Mouse (Mus musculus): Measurements from ENCODE around the gene Dmd. TPM values are rescaled to one million over a fixed set of nuclear protein-coding genes. Genes with fewer than 3 reads are reported as not detected.

The Dmd gene
- polyA plus RNA-seq, 1 experiment from 2014 or later, result 27.7 TPM

DNA sequence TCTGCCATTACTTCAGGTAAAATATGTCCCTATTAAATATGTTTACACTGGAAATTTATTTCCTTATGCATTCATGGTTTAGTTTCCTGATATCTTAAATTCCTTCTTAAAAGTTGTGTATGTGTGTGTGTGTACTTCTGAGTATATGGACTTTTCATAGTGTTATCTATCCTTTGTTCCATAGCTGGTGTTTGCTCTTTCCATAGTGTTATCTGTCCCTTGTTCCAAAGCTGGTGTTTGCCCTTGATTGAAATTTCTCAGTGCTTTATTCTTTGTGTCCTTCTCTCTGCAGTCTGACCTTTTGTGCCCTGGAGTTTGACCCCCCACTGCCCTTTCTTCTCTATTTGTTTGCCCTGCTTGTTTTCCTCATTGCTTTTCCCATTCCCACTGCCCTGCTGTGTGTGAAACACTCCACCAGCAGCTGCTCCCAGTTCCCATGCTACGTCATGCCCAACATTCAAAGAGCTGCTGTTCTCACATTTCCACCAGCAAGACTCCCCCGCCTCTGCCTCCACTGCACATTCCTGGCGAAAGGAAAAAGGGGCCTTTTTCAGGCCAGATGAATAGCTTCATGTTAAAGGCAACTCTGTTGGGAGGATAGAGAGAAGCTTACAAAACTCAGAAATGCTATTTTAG lies 1911.5 kb downstream of the Dmd start:
- Histone ChIP-seq H3K27me3 (replicated peaks) (no peaks in the 10 kb centered on the region), H3K4me2 (no peak overlapping the region), H3K9me3 (no peaks in the 10 kb centered on the region), H3K27ac (replicated peaks) (no peak overlapping the region), H3K9ac (no peak overlapping the region), H3K4me1 (no peaks in the 10 kb centered on the region), H3K4me3 (no peak overlapping the region), H3K36me3 (no peaks in the 10 kb centered on the region)
- no peak for ATAC-seq (ENCODE audit: extremely low read depth, insufficient number of reproducible peaks, low FRiP score, low TSS enrichment)
- WGBS, result 18% methylated on average over 3 of the region's 3 CpGs

DNA sequence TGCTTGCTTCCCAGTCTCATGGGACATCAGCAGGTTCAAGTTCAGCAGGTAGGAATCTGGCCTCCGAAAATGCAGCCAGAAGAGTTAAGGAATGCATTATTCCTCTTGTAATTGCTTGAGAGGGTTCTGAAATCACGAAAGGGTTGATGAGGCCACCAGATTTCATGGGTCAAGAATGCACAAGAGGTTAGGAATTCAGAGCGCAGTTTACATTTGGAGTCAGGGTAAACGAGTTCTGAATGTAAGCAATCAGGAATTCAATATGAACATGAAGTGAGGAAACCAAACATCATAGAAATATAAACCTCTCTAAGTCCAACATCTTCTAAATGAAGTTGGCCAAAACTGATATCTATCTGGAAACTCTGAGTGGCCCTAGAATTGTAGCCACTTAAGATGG lies 1924.4 kb downstream of the Dmd start:
- H3K9me3 ChIP-seq, result no peaks in the 10 kb centered on the region
- no peak overlapping the region for H3K4me2 ChIP-seq
- no peaks in the 10 kb centered on the region for H3K27me3 ChIP-seq (replicated peaks)
- WGBS, result 68% methylated on average over 4 of the region's 4 CpGs
- H3K36me3 ChIP-seq, result no peaks in the 10 kb centered on the region
- H3K27ac ChIP-seq (replicated peaks), result no peak overlapping the region
- H3K9ac ChIP-seq, result no peak overlapping the region
- no peak for ATAC-seq (ENCODE audit: extremely low read depth, insufficient number of reproducible peaks, low FRiP score, low TSS enrichment)
- no peak overlapping the region for H3K4me3 ChIP-seq
- no peaks in the 10 kb centered on the region for H3K4me1 ChIP-seq

DNA sequence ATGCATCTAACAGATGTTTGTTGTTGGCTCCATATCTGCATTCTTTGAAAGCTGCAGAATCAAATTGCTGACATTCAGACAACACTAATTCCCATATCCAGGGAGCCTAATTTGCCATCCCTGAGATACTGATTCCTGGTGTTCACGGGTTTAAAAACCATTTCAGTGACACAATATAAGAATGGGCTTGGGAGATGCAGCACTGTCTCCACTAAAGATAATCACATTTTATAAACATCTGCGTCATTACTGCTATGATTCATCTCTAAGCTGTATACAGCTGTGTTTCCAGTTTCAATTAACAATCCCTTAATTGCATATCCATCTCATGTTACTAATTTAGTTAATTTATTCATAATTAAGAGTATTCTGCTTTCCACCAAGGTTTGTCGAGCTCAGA lies 1929.5 kb downstream of the Dmd start:
- no peaks in the 10 kb centered on the region for H3K36me3 ChIP-seq
- no peak overlapping the region for H3K4me2 ChIP-seq
- H3K27me3 ChIP-seq (replicated peaks), result no peaks in the 10 kb centered on the region
- no peak overlapping the region for H3K4me3 ChIP-seq
- ATAC-seq (ENCODE audit: extremely low read depth, insufficient number of reproducible peaks, low FRiP score, low TSS enrichment), result no peak
- no peaks in the 10 kb centered on the region for H3K4me1 ChIP-seq
- 58% methylated on average over 3 of the region's 3 CpGs for WGBS
- no peak overlapping the region for H3K27ac ChIP-seq (replicated peaks)
- H3K9ac ChIP-seq, result no peak overlapping the region
- no peaks in the 10 kb centered on the region for H3K9me3 ChIP-seq

DNA sequence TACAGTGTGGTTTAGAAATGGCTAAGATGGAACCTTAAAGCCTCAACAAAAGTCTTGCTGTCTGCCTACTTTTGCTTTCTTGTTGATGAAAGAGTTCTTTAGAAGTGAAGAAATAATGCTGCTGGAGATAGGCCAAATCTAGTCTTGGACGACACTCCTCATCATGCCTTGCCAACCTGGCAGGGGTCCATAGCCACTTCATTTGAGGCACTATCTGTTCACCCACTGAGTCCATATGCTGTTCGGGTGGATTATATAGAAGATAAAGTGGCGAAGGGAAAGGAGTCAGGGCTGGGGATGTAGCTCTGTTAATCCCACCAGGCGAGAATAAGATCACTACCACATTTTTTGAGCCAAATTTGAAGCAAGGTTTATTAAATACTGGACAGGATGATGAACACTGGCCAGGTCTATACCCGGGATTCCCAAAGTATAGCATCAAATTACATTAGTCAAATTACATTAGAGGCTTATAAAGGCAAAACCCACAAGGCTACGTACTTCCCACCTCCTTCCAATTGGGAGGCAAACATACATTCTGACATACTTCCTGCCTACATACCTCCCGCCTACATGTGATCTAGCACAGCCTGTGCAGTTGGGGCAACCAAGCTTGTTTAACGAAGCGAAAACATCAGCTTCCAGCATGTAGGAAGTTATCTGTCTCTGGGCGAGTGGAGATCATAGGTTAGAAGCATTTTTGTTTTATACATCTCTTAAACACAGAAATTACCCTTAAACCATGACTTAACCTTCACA lies 1984.2 kb downstream of the Dmd start:
- Histone ChIP-seq H3K9me3 (no peaks in the 10 kb centered on the region), H3K36me3 (no peaks in the 10 kb centered on the region), H3K27ac (replicated peaks) (no peak overlapping the region), H3K4me1 (no peaks in the 10 kb centered on the region), H3K27me3 (replicated peaks) (no peaks in the 10 kb centered on the region), H3K4me2 (no peak overlapping the region), H3K4me3 (no peak overlapping the region), H3K9ac (no peak overlapping the region)
- WGBS, result 69% methylated on average over 10 of the region's 10 CpGs
- ATAC-seq (ENCODE audit: extremely low read depth, insufficient number of reproducible peaks, low FRiP score, low TSS enrichment), result no peak

DNA sequence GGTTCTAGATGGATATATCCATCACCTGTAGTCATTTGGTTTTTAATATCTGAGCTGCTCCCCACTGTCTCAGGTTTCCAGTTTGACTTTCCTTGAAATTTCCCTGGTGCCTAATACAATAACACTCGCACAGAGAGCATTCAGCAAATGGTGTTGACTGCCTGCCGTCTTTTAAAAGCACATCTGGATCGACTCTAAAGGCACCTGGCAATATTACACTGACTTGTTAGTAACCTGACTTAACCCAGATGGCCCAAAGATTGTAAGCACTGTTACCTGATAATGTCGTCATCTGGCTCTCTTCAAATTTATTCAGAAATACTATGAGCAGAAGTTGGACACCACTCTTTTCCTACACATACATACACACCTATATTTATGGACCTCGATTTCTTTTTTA lies 2011.9 kb downstream of the Dmd start:
- no peaks in the 10 kb centered on the region for H3K36me3 ChIP-seq
- 45% methylated on average over 5 of the region's 5 CpGs for WGBS

DNA sequence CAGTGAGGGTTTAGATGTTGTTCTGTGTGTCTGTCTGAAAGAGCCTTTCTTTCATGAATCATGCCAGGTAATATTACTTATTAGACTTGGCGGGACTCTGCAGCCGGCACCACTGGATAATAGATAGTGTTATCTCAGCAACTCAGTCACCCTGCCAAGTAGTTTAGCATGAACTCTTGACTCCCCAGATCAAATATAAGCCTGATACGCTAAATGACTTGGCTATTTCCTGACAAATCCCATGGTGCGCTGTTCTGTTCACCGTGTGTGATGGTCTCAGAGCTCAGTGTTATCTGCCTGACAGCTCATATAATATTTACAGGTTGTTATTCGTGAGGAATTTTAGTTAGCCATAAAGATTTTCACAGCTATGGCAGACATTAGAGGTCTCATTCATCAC lies 2012.3 kb downstream of the Dmd start:
- Histone ChIP-seq H3K9me3 (no peaks in the 10 kb centered on the region), H3K4me2 (peak overlapping the region; percentile 18; the same call in 1 of the 2 replicates), H3K9ac (no peak overlapping the region)

More for the DNA sequence above, 2011.9 kb downstream of the Dmd start:
- peak overlapping the region; percentile 18; the same call in 1 of the 2 replicates for H3K4me2 ChIP-seq
- ATAC-seq (ENCODE audit: extremely low read depth, insufficient number of reproducible peaks, low FRiP score, low TSS enrichment), result no peak
- H3K4me3 ChIP-seq, result no peak overlapping the region
- no peaks in the 10 kb centered on the region for H3K9me3 ChIP-seq
- 0 out of 2 replicates have a peak, but pooled peaks cover 4% of the 10 kb centered on the region for H3K4me1 ChIP-seq
- H3K9ac ChIP-seq, result no peak overlapping the region
- no peak overlapping the region for H3K27ac ChIP-seq (replicated peaks)
- no peaks in the 10 kb centered on the region for H3K27me3 ChIP-seq (replicated peaks)

DNA sequence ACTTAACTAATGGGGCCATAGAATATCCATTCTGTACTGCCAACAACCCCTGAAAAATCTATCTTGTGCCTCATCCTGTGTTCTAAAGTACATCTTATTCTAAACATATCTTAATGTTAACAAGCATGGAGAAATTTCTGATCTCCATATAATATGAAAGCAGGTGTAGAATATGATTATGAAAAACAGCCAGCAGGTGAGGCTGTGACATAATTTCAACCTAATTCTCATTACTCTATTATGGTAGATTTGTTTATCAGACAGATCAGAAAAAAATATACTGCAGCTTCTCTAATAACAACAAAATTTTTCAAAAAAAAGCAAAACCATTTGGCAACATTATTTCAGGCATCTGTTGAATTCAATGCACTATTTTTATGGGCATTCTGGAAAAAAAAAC lies 2059.6 kb downstream of the Dmd start:
- Histone ChIP-seq H3K4me3 (no peak overlapping the region), H3K27ac (replicated peaks) (no peak overlapping the region), H3K9ac (no peak overlapping the region), H3K36me3 (no peaks in the 10 kb centered on the region), H3K4me1 (no peaks in the 10 kb centered on the region), H3K27me3 (replicated peaks) (no peaks in the 10 kb centered on the region), H3K9me3 (no peaks in the 10 kb centered on the region), H3K4me2 (no peak overlapping the region)
- ATAC-seq (ENCODE audit: extremely low read depth, insufficient number of reproducible peaks, low FRiP score, low TSS enrichment), result no peak

More for the DNA sequence above, 2012.3 kb downstream of the Dmd start:
- Histone ChIP-seq H3K27me3 (replicated peaks) (no peaks in the 10 kb centered on the region), H3K27ac (replicated peaks) (no peak overlapping the region), H3K36me3 (no peaks in the 10 kb centered on the region), H3K4me1 (0 out of 2 replicates have a peak, but pooled peaks cover 4% of the 10 kb centered on the region), H3K4me3 (no peak overlapping the region)
- ATAC-seq (ENCODE audit: extremely low read depth, insufficient number of reproducible peaks, low FRiP score, low TSS enrichment), result no peak
- WGBS, result 35% methylated on average over 6 of the region's 6 CpGs

DNA sequence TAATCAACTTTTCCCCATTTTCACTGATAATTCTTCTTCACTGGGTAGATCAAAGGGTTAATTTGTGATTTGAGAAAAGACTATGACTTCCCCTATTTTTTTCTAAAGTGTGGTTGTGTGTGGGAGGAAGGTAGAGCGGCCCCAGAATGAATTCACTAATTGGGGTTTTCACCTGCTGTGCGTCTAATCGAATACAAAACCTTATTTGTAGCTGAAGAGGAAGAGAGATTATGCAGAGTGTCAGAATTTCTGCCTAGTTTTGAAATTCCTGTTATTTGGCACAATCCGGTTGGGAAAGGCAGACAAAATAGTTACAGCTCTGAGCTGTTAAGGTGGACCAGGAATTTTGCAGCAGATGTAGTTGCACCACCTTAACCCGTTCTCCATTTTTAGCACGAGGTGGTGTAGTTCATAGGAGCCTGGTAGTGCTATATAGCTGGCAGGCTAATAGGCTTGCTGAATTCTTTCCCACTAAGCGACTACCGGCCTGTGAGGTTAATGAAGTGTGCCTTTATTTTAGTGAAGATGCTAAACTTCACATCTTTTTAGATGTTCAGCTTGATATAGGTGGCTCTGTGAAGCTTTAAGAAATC lies 2092.9 kb downstream of the Dmd start:
- Histone ChIP-seq H3K4me3 (no peak overlapping the region), H3K9ac (no peak overlapping the region), H3K9me3 (no peaks in the 10 kb centered on the region), H3K36me3 (no peaks in the 10 kb centered on the region), H3K27me3 (replicated peaks) (no peaks in the 10 kb centered on the region), H3K4me1 (no peaks in the 10 kb centered on the region), H3K4me2 (no peak overlapping the region), H3K27ac (replicated peaks) (no peak overlapping the region)
- 51% methylated on average over 8 of the region's 8 CpGs for WGBS
- no peak for ATAC-seq (ENCODE audit: extremely low read depth, insufficient number of reproducible peaks, low FRiP score, low TSS enrichment)

DNA sequence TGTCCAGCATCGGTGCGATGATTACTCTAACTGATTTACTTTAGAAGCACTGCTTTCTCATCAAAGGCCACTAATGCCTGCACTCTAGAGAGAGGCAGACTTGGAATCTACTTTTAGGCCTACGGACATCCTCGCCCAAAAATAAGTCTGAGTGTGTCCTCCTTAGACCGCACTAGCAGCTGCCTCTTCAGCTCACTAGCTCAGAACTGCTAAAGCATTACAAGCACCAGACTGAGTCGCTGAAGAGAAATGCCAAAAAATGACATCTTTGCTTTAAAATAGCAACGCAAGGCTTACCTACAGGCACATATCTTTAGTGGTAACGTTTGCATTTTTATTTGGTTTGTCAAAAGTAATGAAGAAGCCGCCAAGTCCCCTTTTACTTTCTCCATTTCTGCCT lies 2098.0 kb downstream of the Dmd start:
- H3K9ac ChIP-seq, result no peak overlapping the region
- H3K4me2 ChIP-seq, result no peak overlapping the region
- H3K27ac ChIP-seq (replicated peaks), result no peak overlapping the region
- H3K27me3 ChIP-seq (replicated peaks), result 0 out of 2 replicates have a peak, but pooled peaks cover 5% of the 10 kb centered on the region
- no peaks in the 10 kb centered on the region for H3K4me1 ChIP-seq
- no peaks in the 10 kb centered on the region for H3K9me3 ChIP-seq
- H3K4me3 ChIP-seq, result no peak overlapping the region
- H3K36me3 ChIP-seq, result no peaks in the 10 kb centered on the region
- WGBS, result 82% methylated on average over 9 of the region's 9 CpGs
- no peak for ATAC-seq (ENCODE audit: extremely low read depth, insufficient number of reproducible peaks, low FRiP score, low TSS enrichment)

DNA sequence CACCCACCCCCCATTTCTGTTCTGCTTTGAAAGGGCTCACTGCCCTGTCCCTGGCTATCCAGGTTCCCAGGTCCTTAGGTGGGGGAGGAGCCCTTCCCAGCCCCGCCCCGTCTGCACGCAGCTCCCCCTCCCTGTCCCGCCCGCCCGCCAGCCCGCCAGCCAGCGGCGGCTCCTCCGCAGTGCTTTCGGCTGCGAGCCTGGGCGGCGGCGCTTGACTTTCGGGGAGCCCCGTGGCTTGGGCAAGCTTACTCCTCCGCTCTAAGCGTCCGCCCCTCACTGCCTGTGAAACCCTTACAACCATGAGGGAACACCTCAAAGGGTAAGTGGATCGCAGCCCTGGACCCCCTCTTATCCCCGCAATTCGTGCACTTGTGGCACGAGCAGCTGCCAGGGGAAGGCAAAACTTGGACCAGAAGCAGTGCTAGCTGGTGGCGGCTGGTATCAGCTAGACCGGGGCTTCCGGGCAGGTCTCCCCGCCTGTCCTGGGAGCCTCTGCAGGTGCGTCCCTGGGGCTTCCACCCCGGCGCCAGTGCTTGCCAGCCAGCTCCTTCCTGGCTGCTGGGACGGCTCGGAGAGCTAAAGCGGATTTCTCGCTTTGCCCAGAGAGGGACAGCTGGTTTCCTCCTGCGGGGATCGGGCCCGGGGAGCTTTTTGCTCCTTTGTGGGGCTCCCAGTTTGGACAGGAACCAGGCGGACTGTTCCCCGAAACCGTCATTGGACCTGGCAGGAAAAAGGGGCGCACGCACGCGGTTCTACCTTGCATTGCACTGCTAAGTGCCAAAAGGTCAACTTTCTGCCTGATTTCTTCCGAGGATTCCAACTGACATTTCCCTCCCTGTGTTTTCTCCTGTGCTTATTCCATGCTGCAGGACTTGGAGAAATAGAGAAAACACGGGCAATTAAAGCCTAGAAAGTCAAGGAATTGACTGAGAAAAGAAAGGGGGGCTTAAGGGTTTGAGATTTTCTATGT lies 2099.8 kb downstream of the Dmd start:
- peak; percentile 78 for ATAC-seq (ENCODE audit: extremely low read depth, insufficient number of reproducible peaks, low FRiP score, low TSS enrichment)
- Histone ChIP-seq H3K27ac (replicated peaks) (peak overlapping the region; percentile 58), H3K4me3 (peak overlapping the region; percentile 65), H3K9ac (peak overlapping the region; percentile 85), H3K36me3 (no peaks in the 10 kb centered on the region), H3K4me2 (peak overlapping the region; percentile 72), H3K9me3 (no peaks in the 10 kb centered on the region), H3K4me1 (no peaks in the 10 kb centered on the region), H3K27me3 (replicated peaks) (0 out of 2 replicates have a peak, but pooled peaks cover 5% of the 10 kb centered on the region)
- 9% methylated on average over 42 of the region's 47 CpGs for WGBS

DNA sequence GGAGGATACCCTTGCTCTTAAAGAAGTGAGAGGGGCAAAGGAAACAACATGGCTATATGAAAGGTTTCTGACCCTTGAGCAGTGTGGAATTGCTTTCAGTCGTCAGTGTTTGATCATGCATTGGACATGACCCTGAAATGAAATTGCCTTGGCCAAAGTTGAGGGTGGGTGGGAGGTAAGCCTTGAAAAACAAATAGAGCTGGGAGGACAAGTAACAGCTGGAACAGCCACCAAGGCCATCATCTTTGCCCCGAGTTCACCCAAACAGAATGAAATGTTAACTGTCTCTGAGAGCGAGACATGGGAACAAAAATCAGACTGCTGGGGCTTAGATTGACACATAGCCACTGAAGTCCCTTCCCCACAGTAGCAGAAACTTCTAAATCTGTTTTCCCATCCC lies 2100.9 kb downstream of the Dmd start:
- H3K27me3 ChIP-seq (replicated peaks), result 0 out of 2 replicates have a peak, but pooled peaks cover 5% of the 10 kb centered on the region
- no peak overlapping the region for H3K27ac ChIP-seq (replicated peaks)
- H3K36me3 ChIP-seq, result no peaks in the 10 kb centered on the region
- H3K4me2 ChIP-seq, result peak overlapping the region; percentile 72
- no peaks in the 10 kb centered on the region for H3K4me1 ChIP-seq
- ATAC-seq (ENCODE audit: extremely low read depth, insufficient number of reproducible peaks, low FRiP score, low TSS enrichment), result no peak
- H3K9me3 ChIP-seq, result no peaks in the 10 kb centered on the region
- WGBS, result 50% methylated on average over 3 of the region's 3 CpGs
- 0 out of 2 replicates have a peak overlapping the region, but pooled peaks have one; percentile 85 for H3K9ac ChIP-seq
- H3K4me3 ChIP-seq, result peak overlapping the region; percentile 65

All from heart, embryonic 13.5 days (tissue).